Mouse (Mus musculus) testis, adult 2 months (tissue): ENCODE data around the gene Smim6.

Experiments used
- CTCF ChIP-seq: fragments of 200-500 bp; IDR thresholded peaks from 2 replicates; pipeline ENCODE4 v1.5.1; 2012; ENCODE audit warnings: low read depth, mild to moderate bottlenecking, inconsistent platforms, low read length, moderate library complexity; ENCODE audit not compliant: control insufficient read depth, insufficient read depth, insufficient replicate concordance
- POLR2A ChIP-seq: fragments of 200-500 bp; IDR thresholded peaks from 2 replicates; pipeline ENCODE4 v1.6.1; 2012; ENCODE audit warnings: low read depth, mild to moderate bottlenecking, inconsistent platforms, low read length, moderate library complexity; ENCODE audit not compliant: control insufficient read depth

DNA sequence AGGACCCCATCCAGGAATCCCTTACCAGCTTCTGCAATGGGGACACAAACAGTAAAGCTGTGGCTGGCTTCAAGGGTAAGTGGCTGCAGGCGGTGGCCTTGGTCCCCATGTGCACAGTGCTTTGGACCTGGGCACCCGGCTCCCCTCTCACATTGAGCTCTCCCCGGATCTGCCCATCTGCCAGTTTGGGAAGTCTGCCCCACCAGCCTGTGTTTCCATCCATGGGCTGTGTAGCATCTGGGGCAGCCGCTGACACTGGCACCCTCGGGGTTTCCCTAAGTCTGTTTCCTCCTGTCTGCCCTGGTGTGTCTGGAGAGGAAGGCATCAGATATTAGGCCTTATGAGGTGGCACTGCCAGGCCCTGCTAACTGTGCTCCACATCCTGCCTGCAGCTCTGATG, 23.8 kb upstream of the Smim6 start:
- TF ChIP-seq CTCF, result no peak
- no peak for TF ChIP-seq POLR2A
